Mouse (Mus musculus) midbrain, embryonic 12.5 days (tissue): ENCODE results near the gene Syne3. TPM values are rescaled to one million over a fixed set of nuclear protein-coding genes. Genes with fewer than 3 reads are reported as not detected.

Source experiments
- ATAC-seq: fragments of 200-750 bp; cut with Nextera tagmentation; 2 replicates; pipeline ENCODE4 v1.8.0; 2017; ENCODE audit warnings: low read depth, moderate TSS enrichment, moderate library complexity; ENCODE audit not compliant: low FRiP score
- H3K27ac ChIP-seq: fragments of 300-500 bp; sonication (generic); replicated peaks from 2 replicates; pipeline ENCODE4 v1.5.1; 2016; ENCODE audit warnings: mild to moderate bottlenecking
- H3K27me3 ChIP-seq: fragments of 300-500 bp; sonication (generic); 2 replicates; pipeline ENCODE4 v1.6.1; 2016; ENCODE audit warnings: mild to moderate bottlenecking
- H3K36me3 ChIP-seq: fragments of 300-500 bp; sonication (generic); 2 replicates; pipeline ENCODE4 v1.6.1; 2016
- H3K4me1 ChIP-seq: fragments of 300-500 bp; sonication (generic); 2 replicates; pipeline ENCODE4 v1.6.1; 2016
- H3K4me2 ChIP-seq: fragments of 300-500 bp; sonication (generic); replicated peaks from 2 replicates; pipeline ENCODE4 v1.6.1; 2016; ENCODE audit warnings: mild to moderate bottlenecking, moderate library complexity
- H3K4me3 ChIP-seq: fragments of 300-500 bp; sonication (generic); 2 replicates; pipeline ENCODE4 v1.5.1; 2016; ENCODE audit warnings: mild to moderate bottlenecking
- H3K9ac ChIP-seq: fragments of 300-500 bp; sonication (generic); replicated peaks from 2 replicates; pipeline ENCODE4 v1.6.1; 2016; ENCODE audit warnings: mild to moderate bottlenecking, moderate library complexity
- H3K9me3 ChIP-seq: fragments of 300-500 bp; sonication (generic); 2 replicates; pipeline ENCODE4 v1.6.1; 2016; ENCODE audit warnings: mild to moderate bottlenecking
- WGBS: fragments of 180-500 bp; shearing (Covaris S2); methylation state at CpG from one replicate; pipeline ENCODE4 v1.1.7; 2016; 5-methylcytosine and 5-hydroxymethylcytosine counted together
- microRNA-seq: library from miRNA; unstranded; fragments of <30 nt; microRNA quantifications from one replicate; pipeline ENCODE4, GENCODE M21; 2017
- polyA plus RNA-seq: library from polyadenylated mRNA; unstranded; fragments of >200 nt; fragmentation: Nextera tagmentation; extraction: Ambion mirVana; gene quantifications from 2 replicates; pipeline ENCODE4 v1.2.1, GENCODE M21; 2016

Gene Syne3
- polyA plus RNA-seq, 1 experiment from 2014 or later: 0.18 TPM

DNA sequence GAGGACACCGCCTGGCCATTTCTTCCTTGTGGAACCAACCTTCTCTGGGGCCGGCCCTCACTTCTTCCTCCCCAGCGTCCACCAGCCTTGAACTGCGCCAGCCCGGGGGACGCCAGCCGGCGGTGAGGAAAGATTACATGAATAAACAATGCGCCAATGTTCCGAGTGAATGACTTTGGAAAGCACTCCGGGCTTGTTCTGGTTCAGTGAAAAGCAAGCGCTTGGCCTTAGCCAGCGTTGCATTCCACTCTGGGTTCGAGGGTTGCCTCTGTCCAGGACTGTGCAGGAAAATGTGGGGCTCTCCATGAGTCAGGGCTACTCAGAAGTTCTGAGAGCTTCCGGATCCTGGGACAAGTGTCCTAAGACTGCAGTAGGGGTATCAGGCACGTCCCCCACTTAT lies 113.0 kb downstream of the Syne3 start:
- Histone ChIP-seq H3K4me3 (no peak overlapping the region), H3K9ac (no peak overlapping the region), H3K27me3 (peaks cover 13% of the 10 kb centered on the region), H3K36me3 (no peaks in the 10 kb centered on the region), H3K4me2 (no peak overlapping the region), H3K27ac (peak overlapping the region; percentile 42; the same call in 1 of the 2 replicates), H3K9me3 (no peaks in the 10 kb centered on the region), H3K4me1 (peaks cover 23% of the 10 kb centered on the region)
- no peak for ATAC-seq
- WGBS: 41% methylated on average over 16 of the region's 16 CpGs

DNA sequence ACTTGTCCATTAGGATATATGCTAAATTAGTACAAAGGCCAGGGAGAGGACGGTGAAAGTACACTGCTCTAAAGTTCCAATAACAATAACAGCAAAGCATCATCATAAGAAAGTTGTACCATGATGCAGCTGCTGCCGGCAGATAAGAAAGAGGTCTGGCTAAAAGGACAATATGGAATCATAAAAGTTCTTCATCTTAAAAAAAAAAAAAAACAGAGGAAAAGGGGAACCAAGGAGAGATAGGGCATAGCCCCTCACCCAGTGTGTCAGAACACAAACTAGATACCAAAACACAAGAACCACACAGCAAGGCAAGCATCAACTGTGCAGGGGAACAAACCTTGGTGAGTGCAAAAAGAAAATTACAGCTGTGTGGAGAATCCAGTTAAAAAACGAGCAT lies 117.4 kb downstream of the Syne3 start:
- Histone ChIP-seq H3K4me2 (no peak overlapping the region), H3K4me1 (peaks cover 13% of the 10 kb centered on the region), H3K27ac (no peak overlapping the region), H3K36me3 (no peaks in the 10 kb centered on the region), H3K9ac (no peak overlapping the region), H3K27me3 (no peaks in the 10 kb centered on the region; the same call in 1 of the 2 replicates), H3K9me3 (no peaks in the 10 kb centered on the region), H3K4me3 (no peak overlapping the region)
- 89% methylated on average over 3 of the region's 3 CpGs for WGBS
- ATAC-seq: no peak

DNA sequence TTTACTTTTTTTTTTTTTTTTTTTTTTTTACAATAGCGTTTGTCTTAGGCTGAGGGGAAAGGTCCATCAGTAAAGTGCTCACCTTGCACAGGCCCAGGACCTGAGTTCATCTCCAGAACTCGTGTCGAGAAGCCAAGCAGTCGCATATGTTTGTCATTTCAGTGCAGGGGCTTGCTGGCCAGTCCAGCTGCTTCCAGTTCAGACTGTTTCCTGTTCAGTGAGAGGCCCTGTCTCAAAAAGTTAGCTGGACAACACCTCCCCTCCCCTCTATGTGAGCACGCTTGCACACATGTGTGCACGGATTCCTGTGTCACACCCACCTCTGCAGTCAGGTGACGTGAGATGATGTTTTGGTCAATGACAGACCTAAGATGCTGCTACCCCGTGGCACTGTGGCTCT lies 119.5 kb downstream of the Syne3 start:
- H3K36me3 ChIP-seq: no peaks in the 10 kb centered on the region
- WGBS: 83% methylated on average over 8 of the region's 8 CpGs
- no peak overlapping the region for H3K4me2 ChIP-seq
- H3K9me3 ChIP-seq: no peaks in the 10 kb centered on the region
- no peak overlapping the region for H3K4me3 ChIP-seq
- no peak overlapping the region for H3K27ac ChIP-seq
- no peaks in the 10 kb centered on the region for H3K4me1 ChIP-seq
- no peak for ATAC-seq
- H3K9ac ChIP-seq: no peak overlapping the region
- H3K27me3 ChIP-seq: no peaks in the 10 kb centered on the region

DNA sequence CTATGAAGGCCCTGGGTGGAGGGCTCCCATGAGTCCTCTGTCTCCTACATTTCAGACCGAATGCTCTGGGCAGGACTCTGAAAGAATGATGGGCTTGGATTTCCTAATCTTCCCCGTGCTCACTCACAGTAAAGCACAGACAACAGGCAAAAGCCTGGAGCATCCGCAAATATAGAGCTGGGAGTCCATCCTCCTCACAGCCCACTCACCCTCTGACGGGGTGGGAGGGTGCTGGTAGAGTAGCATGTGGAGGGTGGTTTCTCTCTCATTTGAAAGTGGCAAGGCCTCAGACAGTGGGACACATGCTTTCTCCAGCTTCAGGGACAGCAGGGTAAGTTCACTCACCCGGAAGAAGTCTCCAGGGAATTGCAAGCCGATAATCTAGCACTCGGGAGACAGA lies 123.5 kb downstream of the Syne3 start:
- Histone ChIP-seq H3K27ac (no peak overlapping the region), H3K36me3 (no peaks in the 10 kb centered on the region), H3K4me3 (no peak overlapping the region), H3K9ac (no peak overlapping the region), H3K4me1 (0 out of 2 replicates have a peak, but pooled peaks cover 4% of the 10 kb centered on the region), H3K27me3 (0 out of 2 replicates have a peak, but pooled peaks cover 3% of the 10 kb centered on the region), H3K9me3 (no peaks in the 10 kb centered on the region), H3K4me2 (no peak overlapping the region)
- ATAC-seq: no peak
- 87% methylated on average over 7 of the region's 7 CpGs for WGBS

DNA sequence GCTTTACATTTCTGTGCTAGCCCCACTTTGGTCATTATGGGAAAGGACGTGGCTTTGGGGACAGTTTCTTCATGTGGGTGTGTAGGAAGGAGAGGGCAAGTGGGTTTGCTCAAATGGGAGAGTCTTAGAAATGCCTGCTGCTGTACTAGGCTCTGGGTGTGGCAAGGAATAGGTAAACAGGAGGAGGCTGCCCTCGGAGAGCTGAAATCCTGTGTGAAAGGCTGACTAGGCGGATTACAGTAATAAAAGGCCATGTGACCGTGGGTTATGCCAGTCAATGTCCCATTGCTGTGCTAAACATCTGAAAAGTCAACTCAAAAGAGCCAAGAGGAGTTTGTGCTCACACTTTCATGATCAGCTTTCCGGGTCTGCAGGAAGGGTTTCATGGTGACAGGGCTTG lies 127.1 kb downstream of the Syne3 start:
- H3K4me1 ChIP-seq: peaks cover 14% of the 10 kb centered on the region
- peaks cover 3% of the 10 kb centered on the region; the same call in 1 of the 2 replicates for H3K9me3 ChIP-seq
- H3K36me3 ChIP-seq: no peaks in the 10 kb centered on the region
- 0 out of 2 replicates have a peak, but pooled peaks cover 3% of the 10 kb centered on the region for H3K27me3 ChIP-seq
- no peak overlapping the region for H3K4me3 ChIP-seq
- WGBS: 73% methylated on average over 5 of the region's 5 CpGs
- H3K27ac ChIP-seq: no peak overlapping the region
- H3K9ac ChIP-seq: no peak overlapping the region
- no peak for ATAC-seq
- no peak overlapping the region for H3K4me2 ChIP-seq

DNA sequence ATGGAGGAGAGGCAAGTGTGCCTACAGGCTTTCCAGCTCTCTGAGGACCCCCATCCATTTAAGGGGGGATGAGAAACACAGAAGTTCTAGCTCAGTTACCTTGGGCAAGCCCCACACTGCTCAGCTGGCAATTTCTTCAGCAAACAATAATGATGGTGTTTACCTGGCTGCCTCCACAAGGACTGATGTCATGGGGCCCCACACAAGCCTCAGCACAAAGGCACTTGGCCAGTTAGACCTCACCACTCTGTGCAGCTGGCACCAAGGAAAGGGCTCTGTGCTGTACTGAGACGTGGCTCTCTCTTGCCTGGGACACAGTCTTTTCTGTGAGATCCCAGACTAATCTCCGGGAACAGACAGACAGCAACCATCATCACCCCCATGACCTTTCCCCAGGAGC lies 127.5 kb downstream of the Syne3 start:
- H3K9me3 ChIP-seq: peaks cover 3% of the 10 kb centered on the region; the same call in 1 of the 2 replicates
- peaks cover 14% of the 10 kb centered on the region for H3K4me1 ChIP-seq
- no peak overlapping the region for H3K4me2 ChIP-seq
- no peak overlapping the region for H3K9ac ChIP-seq
- no peak overlapping the region for H3K27ac ChIP-seq
- H3K4me3 ChIP-seq: no peak overlapping the region
- no peaks in the 10 kb centered on the region for H3K36me3 ChIP-seq
- no peak for ATAC-seq
- WGBS: 53% methylated on average over 2 of the region's 2 CpGs
- H3K27me3 ChIP-seq: 0 out of 2 replicates have a peak, but pooled peaks cover 3% of the 10 kb centered on the region

DNA sequence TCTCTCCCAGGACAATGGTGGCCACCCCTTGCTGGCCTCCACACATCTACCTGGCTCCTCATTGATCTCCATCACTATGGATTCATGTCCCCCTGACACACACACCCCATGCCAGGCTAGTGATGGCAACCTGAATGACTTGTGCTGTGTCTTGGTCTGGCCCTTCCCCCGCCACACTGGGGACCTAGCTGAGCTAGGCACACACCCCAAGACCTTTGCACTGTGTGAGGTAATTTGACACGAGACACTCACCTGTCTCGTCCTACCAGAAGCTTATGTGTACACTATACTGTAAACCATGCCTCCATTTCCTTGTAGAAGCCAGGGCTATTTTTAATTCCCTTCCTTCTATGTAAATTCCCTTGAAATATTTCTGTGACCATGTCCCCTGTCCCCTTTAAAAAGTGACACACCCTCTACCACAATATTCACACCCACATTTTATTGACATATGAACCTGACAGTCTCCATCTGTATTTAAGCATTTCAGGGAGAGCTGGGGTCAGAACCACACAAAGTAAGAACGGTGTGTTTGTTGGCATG lies 128.0 kb downstream of the Syne3 start:
- no peak overlapping the region for H3K9ac ChIP-seq
- H3K4me1 ChIP-seq: peaks cover 14% of the 10 kb centered on the region
- H3K36me3 ChIP-seq: no peaks in the 10 kb centered on the region
- no peak for ATAC-seq
- no peak overlapping the region for H3K4me3 ChIP-seq
- H3K27me3 ChIP-seq: 0 out of 2 replicates have a peak, but pooled peaks cover 3% of the 10 kb centered on the region
- H3K27ac ChIP-seq: no peak overlapping the region
- WGBS: 85% methylated on average over 4 of the region's 4 CpGs
- H3K4me2 ChIP-seq: no peak overlapping the region
- H3K9me3 ChIP-seq: peaks cover 3% of the 10 kb centered on the region; the same call in 1 of the 2 replicates

DNA sequence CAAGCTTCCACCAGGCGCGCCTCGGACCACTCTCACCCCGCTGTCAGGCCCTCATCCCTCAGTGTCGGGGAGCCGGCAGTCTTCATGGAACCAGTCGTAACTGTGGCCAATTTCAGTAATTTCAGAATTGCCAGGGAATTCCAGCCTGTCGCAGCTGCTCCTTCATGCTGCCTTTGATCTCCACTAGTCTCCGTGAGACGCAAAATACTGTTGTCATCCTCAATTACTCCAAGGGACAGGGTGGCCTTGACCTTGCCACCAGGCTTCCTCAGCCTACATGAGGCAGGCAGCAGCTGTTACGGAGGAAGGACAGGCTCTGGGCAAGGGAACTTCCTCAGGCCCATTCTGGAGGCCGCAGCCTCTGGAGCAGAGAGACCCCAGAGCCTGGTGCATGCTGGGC lies 129.2 kb downstream of the Syne3 start:
- no peak overlapping the region for H3K4me3 ChIP-seq
- 71% methylated on average over 12 of the region's 12 CpGs for WGBS
- H3K4me2 ChIP-seq: no peak overlapping the region
- peaks cover 14% of the 10 kb centered on the region for H3K4me1 ChIP-seq
- peak; percentile 32; the same call in 1 of the 2 replicates for ATAC-seq
- no peak overlapping the region for H3K9ac ChIP-seq
- H3K27ac ChIP-seq: no peak overlapping the region
- H3K9me3 ChIP-seq: peaks cover 3% of the 10 kb centered on the region; the same call in 1 of the 2 replicates
- no peaks in the 10 kb centered on the region for H3K36me3 ChIP-seq
- H3K27me3 ChIP-seq: 0 out of 2 replicates have a peak, but pooled peaks cover 3% of the 10 kb centered on the region

Small RNA genes lying within 50 kb of the gene (microRNA-seq; reads per million reads assigned to microRNA genes)
- gene Mir3069: 2.8 reads per million, percentile 6 among the genes with 10 or more reads in this experiment

Other genes starting within 250 kb of the Syne3 start
- 2.2 and 2.5 TPM in 2 replicates for gene Clmn, start 144.7 kb downstream of the Syne3 start, polyA plus RNA-seq
- 161 and 165 TPM in 2 replicates for gene Glrx5, start 22.9 kb upstream of the Syne3 start, polyA plus RNA-seq
- not detected in 2 replicates for gene Tcl1b2, start 136.2 kb upstream of the Syne3 start, polyA plus RNA-seq
- gene Tcl1b1, start 149.9 kb upstream of the Syne3 start, polyA plus RNA-seq: not detected in 2 replicates
- not detected in 2 replicates for gene Tcl1b5, start 166.5 kb upstream of the Syne3 start, polyA plus RNA-seq
- not detected in 2 replicates for gene Tcl1b3, start 181.2 kb upstream of the Syne3 start, polyA plus RNA-seq
- gene Tcl1b4, start 192.1 kb upstream of the Syne3 start, polyA plus RNA-seq: not detected in 2 replicates
- not detected in 2 replicates for gene Tcl1, start 213.0 kb upstream of the Syne3 start, polyA plus RNA-seq